Mouse (Mus musculus): ENCODE results near the gene Calm4. TPM values are rescaled to one million over a fixed set of nuclear protein-coding genes. Genes with fewer than 3 reads are reported as not detected.
"Not testable (repeated sequence)": the region's sequence is repeated elsewhere in the genome, so short reads cannot be mapped to it uniquely, and the experiment has no call there.

Gene Calm4
- not detected in 2 replicates for polyA plus RNA-seq (2015; fragmentation: Nextera tagmentation; extraction: Ambion mirVana)

- ATAC-seq (ENCODE audit: low read depth); H3K9ac ChIP-seq; H3K4me1 ChIP-seq (replicated peaks); H3K4me3 ChIP-seq; H3K9me3 ChIP-seq; H3K36me3 ChIP-seq; H3K27me3 ChIP-seq; H3K4me2 ChIP-seq; H3K27ac ChIP-seq (replicated peaks): not testable (repeated sequence)
These were observed at the start of gene Calm4 for GRCm38 (mm10) chr13:3837312-3837807. Calm4 (plus strand) TSS chr13:3837757.

GRCm38 (mm10) chr13:3788588-3788987 lies 49.0 kb upstream of the Calm4 start:
- no peaks in the 10 kb centered on the region for H3K9me3 ChIP-seq

DNA sequence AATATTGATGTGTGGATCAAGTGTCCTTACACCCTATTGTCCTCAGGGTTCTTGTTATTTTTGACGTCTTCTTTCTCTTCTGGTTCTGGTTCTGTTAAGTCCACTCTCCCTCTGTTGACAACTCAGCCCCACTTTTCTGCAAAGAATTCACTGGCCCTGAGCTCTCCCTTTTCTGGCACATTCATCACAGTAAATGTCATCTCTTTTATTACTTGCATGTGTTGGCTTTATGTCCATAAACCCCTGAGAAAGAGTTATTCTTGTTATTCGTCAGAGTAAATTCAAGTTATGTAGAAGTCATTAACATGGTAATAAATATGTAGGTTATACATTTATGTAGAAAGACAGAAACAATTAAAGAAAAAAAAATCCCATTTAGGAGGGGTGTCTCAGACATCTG lies 48.0 kb upstream of the Calm4 start:
- no peak overlapping the region for H3K4me2 ChIP-seq
- no peaks in the 10 kb centered on the region for H3K36me3 ChIP-seq
- WGBS: 69% methylated on average over 2 of the region's 2 CpGs
- H3K27me3 ChIP-seq: no peaks in the 10 kb centered on the region
- H3K4me1 ChIP-seq (replicated peaks): no peaks in the 10 kb centered on the region
- H3K9ac ChIP-seq: no peak overlapping the region
- no peak for ATAC-seq (ENCODE audit: low read depth)
- H3K9me3 ChIP-seq: no peaks in the 10 kb centered on the region
- no peak overlapping the region for H3K4me3 ChIP-seq
- no peak overlapping the region for H3K27ac ChIP-seq (replicated peaks)

More at GRCm38 (mm10) chr13:3788588-3788987, 49.0 kb upstream of the Calm4 start:
- ATAC-seq (ENCODE audit: low read depth): no peak
- Histone ChIP-seq H3K4me3 (no peak overlapping the region), H3K27me3 (no peaks in the 10 kb centered on the region), H3K36me3 (no peaks in the 10 kb centered on the region), H3K9ac (no peak overlapping the region), H3K4me2 (no peak overlapping the region), H3K27ac (replicated peaks) (no peak overlapping the region), H3K4me1 (replicated peaks) (no peaks in the 10 kb centered on the region)
- WGBS: 95% methylated on average over 2 of the region's 2 CpGs

DNA sequence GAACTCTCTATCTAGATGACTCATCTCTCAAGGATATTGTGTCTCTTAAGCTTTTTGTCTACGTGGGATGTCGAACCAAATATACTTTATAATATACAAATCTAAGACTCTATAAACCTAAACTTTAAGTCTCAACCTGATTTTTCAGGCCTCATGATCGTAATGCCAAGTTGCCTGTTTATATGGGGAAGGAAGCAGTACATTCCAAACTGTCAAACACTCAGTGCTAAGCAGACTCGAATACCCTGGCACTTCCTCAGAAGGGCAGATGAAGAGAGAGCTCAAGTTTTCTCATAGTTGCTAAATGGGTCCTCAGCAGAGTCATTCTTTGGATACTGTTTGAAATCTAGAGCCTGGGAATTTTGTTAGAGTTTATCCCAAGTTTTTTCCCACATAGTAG lies 40.9 kb upstream of the Calm4 start:
- Histone ChIP-seq H3K4me2 (no peak overlapping the region), H3K27me3 (no peaks in the 10 kb centered on the region), H3K9me3 (no peaks in the 10 kb centered on the region), H3K9ac (no peak overlapping the region), H3K27ac (replicated peaks) (no peak overlapping the region), H3K4me1 (replicated peaks) (no peaks in the 10 kb centered on the region), H3K4me3 (no peak overlapping the region), H3K36me3 (no peaks in the 10 kb centered on the region)
- ATAC-seq (ENCODE audit: low read depth): no peak
- WGBS: 91% methylated on average over 4 of the region's 4 CpGs

DNA sequence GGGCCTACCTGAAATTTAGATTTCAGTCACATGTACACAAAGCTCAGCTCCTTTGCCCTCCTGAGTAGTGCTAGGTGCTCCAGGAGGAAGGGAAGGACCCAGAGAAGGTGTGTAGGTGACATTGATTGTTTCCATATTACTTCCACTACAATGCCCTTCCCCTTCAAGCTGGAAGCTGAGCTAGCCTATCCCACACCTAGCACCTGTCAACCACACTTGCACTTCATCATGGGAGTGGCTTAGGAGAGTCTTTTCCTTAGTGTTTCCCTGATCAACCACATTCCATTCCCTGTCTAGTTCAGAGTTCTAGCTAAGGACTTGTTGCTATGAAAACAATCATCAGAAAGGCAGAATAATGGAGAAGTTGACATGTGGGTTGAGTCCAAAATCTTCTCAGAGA lies 38.8 kb upstream of the Calm4 start:
- Histone ChIP-seq H3K9ac (no peak overlapping the region), H3K36me3 (no peaks in the 10 kb centered on the region)
- no peak for ATAC-seq (ENCODE audit: low read depth)

GRCm38 (mm10) chr13:3799386-3799785 lies 38.2 kb upstream of the Calm4 start:
- ATAC-seq (ENCODE audit: low read depth): no peak
- H3K4me1 ChIP-seq (replicated peaks): no peaks in the 10 kb centered on the region
- no peak overlapping the region for H3K27ac ChIP-seq (replicated peaks)
- 65% methylated on average over 3 of the region's 3 CpGs for WGBS
- H3K9me3 ChIP-seq: no peaks in the 10 kb centered on the region
- H3K36me3 ChIP-seq: no peaks in the 10 kb centered on the region
- no peak overlapping the region for H3K4me3 ChIP-seq
- H3K27me3 ChIP-seq: no peaks in the 10 kb centered on the region
- no peak overlapping the region for H3K9ac ChIP-seq
- H3K4me2 ChIP-seq: no peak overlapping the region

More for the DNA sequence above, 38.8 kb upstream of the Calm4 start:
- Histone ChIP-seq H3K27ac (replicated peaks) (no peak overlapping the region), H3K9me3 (no peaks in the 10 kb centered on the region), H3K4me2 (no peak overlapping the region), H3K27me3 (no peaks in the 10 kb centered on the region), H3K4me1 (replicated peaks) (no peaks in the 10 kb centered on the region), H3K4me3 (no peak overlapping the region)

DNA sequence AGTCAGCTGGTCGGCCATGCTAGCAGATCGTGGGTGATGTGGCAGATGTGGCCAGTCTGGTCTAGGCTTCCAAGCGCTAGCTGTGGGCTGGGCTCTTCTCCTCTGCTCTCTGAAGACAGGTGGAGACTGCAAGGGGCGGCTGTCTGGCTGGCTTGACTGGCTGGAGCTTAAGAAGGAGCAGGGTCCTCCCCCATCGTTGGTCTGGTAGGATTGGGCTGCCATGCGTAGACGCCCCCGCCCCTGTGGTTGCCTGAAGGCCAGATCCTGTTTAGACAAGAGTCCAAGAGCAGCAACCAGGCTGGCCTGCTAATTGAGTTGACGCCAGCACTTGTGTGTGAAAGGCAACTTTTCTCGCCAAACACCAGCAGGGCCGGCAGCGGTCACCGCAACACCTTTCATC lies 33.4 kb upstream of the Calm4 start, which contains the start of gene Calml3:
Gene Calml3 (minus strand): TSS at position 131 of the 400 bp plus-strand sequence.
- H3K27me3 ChIP-seq: no peaks in the 10 kb centered on the region
- H3K4me1 ChIP-seq (replicated peaks): no peaks in the 10 kb centered on the region
- no peak within 1 kb of the TSS for H3K9ac ChIP-seq
- H3K4me3 ChIP-seq: no peak within 1 kb of the TSS
- 94% methylated on average over 13 of the region's 13 CpGs for WGBS
- no peak within 1 kb of the TSS for H3K4me2 ChIP-seq
- no peak within 1 kb of the TSS for H3K27ac ChIP-seq (replicated peaks)
- no peaks in the 10 kb centered on the region for H3K9me3 ChIP-seq
- ATAC-seq (ENCODE audit: low read depth): no peak
- H3K36me3 ChIP-seq: no peaks in the 10 kb centered on the region

DNA sequence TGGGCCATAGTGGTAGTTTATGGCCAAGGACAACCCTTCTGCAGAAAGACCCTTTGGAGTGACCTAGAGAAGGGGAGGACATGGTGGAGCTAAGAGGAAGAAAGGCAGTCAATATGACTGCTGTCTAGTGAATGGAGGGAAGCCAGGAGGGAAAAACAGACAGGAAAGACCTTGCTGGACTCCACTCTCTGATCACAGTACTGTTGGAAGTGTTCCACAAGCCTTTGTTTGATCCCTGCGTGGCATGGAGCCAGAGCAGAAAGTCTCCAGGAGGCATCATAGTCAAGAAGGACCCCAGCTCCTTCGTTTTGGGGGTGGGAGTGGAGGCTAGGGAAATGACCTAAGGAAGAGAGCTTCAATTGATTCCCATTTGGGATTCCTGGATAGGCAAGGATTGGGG lies 32.4 kb upstream of the Calm4 start:
- Histone ChIP-seq H3K27me3 (no peaks in the 10 kb centered on the region), H3K4me1 (replicated peaks) (no peaks in the 10 kb centered on the region), H3K4me2 (no peak overlapping the region), H3K36me3 (no peaks in the 10 kb centered on the region), H3K27ac (replicated peaks) (no peak overlapping the region), H3K9ac (no peak overlapping the region), H3K4me3 (no peak overlapping the region), H3K9me3 (no peaks in the 10 kb centered on the region)
- 67% methylated on average over 2 of the region's 2 CpGs for WGBS
- no peak for ATAC-seq (ENCODE audit: low read depth)

GRCm38 (mm10) chr13:3805638-3806037 lies 31.9 kb upstream of the Calm4 start:
- Histone ChIP-seq H3K36me3 (no peaks in the 10 kb centered on the region), H3K4me3 (no peak overlapping the region), H3K9me3 (no peaks in the 10 kb centered on the region), H3K9ac (no peak overlapping the region), H3K27ac (replicated peaks) (no peak overlapping the region), H3K4me1 (replicated peaks) (no peaks in the 10 kb centered on the region), H3K27me3 (no peaks in the 10 kb centered on the region), H3K4me2 (no peak overlapping the region)
- 73% methylated on average over 5 of the region's 5 CpGs for WGBS
- no peak for ATAC-seq (ENCODE audit: low read depth)

DNA sequence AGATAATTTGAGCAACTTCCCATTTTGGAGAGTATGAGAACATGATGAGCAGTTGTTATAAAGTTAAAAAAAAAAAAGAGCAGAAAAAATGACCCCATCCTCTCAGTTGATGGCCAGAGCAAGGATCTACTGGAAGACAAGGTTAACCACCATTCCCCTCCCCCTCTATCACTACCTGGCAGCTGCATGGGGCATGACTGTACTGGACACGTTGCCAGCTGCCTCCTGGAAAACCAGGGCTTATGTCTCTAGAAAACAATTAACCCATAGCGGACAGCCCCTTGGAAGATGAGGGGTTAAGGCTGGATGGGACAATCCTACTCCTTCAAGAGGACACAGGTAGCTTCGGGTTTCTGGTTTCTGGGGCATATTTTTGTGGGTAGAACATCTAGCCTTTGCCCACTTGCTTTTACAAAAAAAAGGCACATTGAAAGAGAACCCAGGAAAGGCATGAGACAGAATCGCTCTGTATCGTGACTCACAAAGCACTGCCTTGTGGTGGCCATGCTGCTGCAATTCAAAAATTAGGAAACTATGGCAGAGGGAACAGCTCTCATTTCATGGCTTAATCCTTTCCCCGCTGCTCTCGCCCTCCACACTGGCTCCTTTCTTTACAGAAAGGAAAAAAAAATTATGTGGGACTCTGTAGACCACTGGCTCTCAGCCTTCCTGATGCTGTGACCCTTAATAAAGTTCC lies 30.3 kb upstream of the Calm4 start:
- Histone ChIP-seq H3K36me3 (no peaks in the 10 kb centered on the region), H3K4me2 (no peak overlapping the region), H3K4me1 (replicated peaks) (no peaks in the 10 kb centered on the region), H3K27me3 (no peaks in the 10 kb centered on the region), H3K9ac (no peak overlapping the region), H3K9me3 (no peaks in the 10 kb centered on the region), H3K4me3 (no peak overlapping the region), H3K27ac (replicated peaks) (no peak overlapping the region)
- no peak for ATAC-seq (ENCODE audit: low read depth)
- 79% methylated on average over 7 of the region's 7 CpGs for WGBS

DNA sequence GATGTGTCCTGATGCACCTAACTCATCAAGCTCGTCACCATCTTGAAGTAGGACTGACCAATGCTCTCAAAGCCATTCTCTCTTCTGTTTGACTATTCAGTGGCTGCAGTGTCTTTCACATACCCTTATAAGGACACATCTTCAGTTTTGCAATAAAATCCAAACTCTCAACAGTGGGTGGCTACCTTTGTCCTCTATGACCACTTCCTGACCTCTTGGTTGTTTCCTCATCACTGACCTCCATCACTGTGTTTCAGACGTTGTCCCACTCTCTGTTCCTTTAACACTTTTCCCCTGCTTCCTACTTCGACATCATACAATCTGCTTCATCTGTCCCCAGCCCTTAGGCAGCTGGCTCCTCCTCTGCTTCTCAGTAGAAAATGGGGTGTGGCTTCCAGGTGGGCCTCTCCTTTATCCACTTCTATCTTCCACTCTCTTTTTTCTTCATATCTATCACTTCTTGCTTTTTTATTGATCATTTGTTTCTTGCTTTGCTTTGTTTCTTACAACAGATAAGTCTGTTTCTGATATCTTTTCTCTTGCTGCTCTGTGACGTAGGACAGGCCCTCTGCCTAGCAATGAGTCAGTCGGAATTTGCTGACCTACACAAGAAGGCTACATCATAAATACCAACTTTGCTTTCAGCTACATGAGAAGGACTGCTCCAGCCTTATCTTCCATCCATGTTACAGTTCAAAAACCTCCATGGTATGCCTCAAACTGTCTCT lies 19.4 kb upstream of the Calm4 start:
- Histone ChIP-seq H3K27me3 (no peaks in the 10 kb centered on the region), H3K4me2 (no peak overlapping the region), H3K4me1 (replicated peaks) (no peaks in the 10 kb centered on the region), H3K27ac (replicated peaks) (no peak overlapping the region), H3K36me3 (no peaks in the 10 kb centered on the region), H3K4me3 (no peak overlapping the region), H3K9ac (no peak overlapping the region), H3K9me3 (no peaks in the 10 kb centered on the region)
- no peak for ATAC-seq (ENCODE audit: low read depth)
- 82% methylated on average over 5 of the region's 5 CpGs for WGBS

- no peaks in the 10 kb centered on the region for H3K36me3 ChIP-seq
- no peaks in the 10 kb centered on the region for H3K4me1 ChIP-seq (replicated peaks)
- H3K27ac ChIP-seq (replicated peaks): no peak overlapping the region
- no peaks in the 10 kb centered on the region for H3K27me3 ChIP-seq
- 91% methylated on average over 2 of the region's 2 CpGs for WGBS
- H3K9ac ChIP-seq: no peak overlapping the region
- no peaks in the 10 kb centered on the region for H3K9me3 ChIP-seq
- no peak overlapping the region for H3K4me2 ChIP-seq
- no peak for ATAC-seq (ENCODE audit: low read depth)
- no peak overlapping the region for H3K4me3 ChIP-seq
These were observed 18.8 kb upstream of the Calm4 start for GRCm38 (mm10) chr13:3818740-3819076.
